Mouse (Mus musculus): ENCODE data around the gene Pnmt. TPM values are rescaled to one million over a fixed set of nuclear protein-coding genes. Genes with fewer than 3 reads are reported as not detected.
A peak's percentile ranks its signal among the peaks of the same experiment; 100 is the strongest.
"Not testable (repeated sequence)": the region's sequence is repeated elsewhere in the genome, so short reads cannot be mapped to it uniquely, and the experiment has no call there.

The Pnmt gene
- polyA plus RNA-seq, 1 experiment from 2014 or later, result 3.5 TPM

- H3K4me3 ChIP-seq (replicated peaks; ENCODE audit: low read depth, low read length); DNase-seq (ENCODE audit: low spot score): not testable (repeated sequence)
Measured at GRCm38 (mm10) chr11:98382405-98382804, 3.8 kb upstream of the Pnmt start.

GRCm38 (mm10) chr11:98383261-98384030 lies 2.8 kb upstream of the Pnmt start, which contains the start of gene Tcap:
Gene Tcap (plus strand): TSS chr11:98383811.
- Histone ChIP-seq H3K27me3 (ENCODE audit: insufficient read depth, low read length) (peaks cover 14% of the 10 kb centered on the region), H3K4me2 (ENCODE audit: low read length) (no peak within 1 kb of the TSS), H3K27ac (peak within 1 kb of the TSS; percentile 31; the same call in 1 of the 2 replicates), H3K4me1 (replicated peaks; ENCODE audit: insufficient read depth, low read length) (0 out of 2 replicates have a peak, but pooled peaks cover 3% of the 10 kb centered on the region), H3K9me3 (replicated peaks; ENCODE audit: low read length) (no peaks in the 10 kb centered on the region), H3K36me3 (ENCODE audit: insufficient read depth, low read length) (peaks cover 14% of the 10 kb centered on the region), H3K9ac (ENCODE audit: low read depth, low read length) (no peak within 1 kb of the TSS), H3K4me3 (replicated peaks; ENCODE audit: low read depth, low read length) (no peak within 1 kb of the TSS)
- DNase-seq (ENCODE audit: low spot score), result peak; percentile 69
- WGBS, result 48% methylated on average over 14 of the region's 14 CpGs
- peak; percentile 13; the same call in 1 of the 2 replicates for TF ChIP-seq CTCF (IDR thresholded peaks at IDR 0.05; ENCODE audit: low read depth)
- no peak for ATAC-seq (replicated peaks; ENCODE audit: low FRiP score, low read depth)

More at GRCm38 (mm10) chr11:98382405-98382804, 3.8 kb upstream of the Pnmt start:
- not testable (repeated sequence) for H3K9ac ChIP-seq (ENCODE audit: low read depth, low read length); H3K27ac ChIP-seq; H3K27me3 ChIP-seq (ENCODE audit: insufficient read depth, low read length); H3K4me1 ChIP-seq (replicated peaks; ENCODE audit: insufficient read depth, low read length); H3K4me2 ChIP-seq (ENCODE audit: low read length); H3K9me3 ChIP-seq (replicated peaks; ENCODE audit: low read length); ATAC-seq (replicated peaks; ENCODE audit: low FRiP score, low read depth)
- peaks cover 24% of the 10 kb centered on the region for H3K36me3 ChIP-seq (ENCODE audit: insufficient read depth, low read length)
- WGBS, result 47% methylated on average over 2 of the region's 2 CpGs
- peak; percentile 30; the same call in 1 of the 2 replicates for TF ChIP-seq CTCF (IDR thresholded peaks at IDR 0.05; ENCODE audit: low read depth)

- WGBS, result 71% methylated on average over 20 of the region's 20 CpGs
- no peak overlapping the region for H3K4me2 ChIP-seq (ENCODE audit: low read length)
- peaks cover 14% of the 10 kb centered on the region for H3K27me3 ChIP-seq (ENCODE audit: insufficient read depth, low read length)
- 0 out of 2 replicates have a peak, but pooled peaks cover 9% of the 10 kb centered on the region for H3K4me1 ChIP-seq (replicated peaks; ENCODE audit: insufficient read depth, low read length)
- peak overlapping the region; percentile 31; the same call in 1 of the 2 replicates for H3K27ac ChIP-seq
- no peaks in the 10 kb centered on the region for H3K9me3 ChIP-seq (replicated peaks; ENCODE audit: low read length)
- H3K36me3 ChIP-seq (ENCODE audit: insufficient read depth, low read length), result peaks cover 6% of the 10 kb centered on the region
- TF ChIP-seq CTCF (IDR thresholded peaks at IDR 0.05; ENCODE audit: low read depth), result no peak
- DNase-seq (ENCODE audit: low spot score) (no peak), ATAC-seq (replicated peaks; ENCODE audit: low FRiP score, low read depth) (no peak)
- no peak overlapping the region for H3K9ac ChIP-seq (ENCODE audit: low read depth, low read length)
- H3K4me3 ChIP-seq (replicated peaks; ENCODE audit: low read depth, low read length), result no peak overlapping the region
Measured at GRCm38 (mm10) chr11:98384216-98384615, 2.0 kb upstream of the Pnmt start.

- no peak for TF ChIP-seq CTCF (IDR thresholded peaks at IDR 0.05; ENCODE audit: low read depth)
- H3K4me1 ChIP-seq (replicated peaks; ENCODE audit: insufficient read depth, low read length), result 0 out of 2 replicates have a peak, but pooled peaks cover 9% of the 10 kb centered on the region
- H3K9me3 ChIP-seq (replicated peaks; ENCODE audit: low read length), result no peaks in the 10 kb centered on the region
- 54% methylated on average over 8 of the region's 8 CpGs for WGBS
- no peak overlapping the region for H3K4me3 ChIP-seq (replicated peaks; ENCODE audit: low read depth, low read length)
- H3K27me3 ChIP-seq (ENCODE audit: insufficient read depth, low read length), result peaks cover 14% of the 10 kb centered on the region
- H3K4me2 ChIP-seq (ENCODE audit: low read length), result no peak overlapping the region
- peak; percentile 68 for DNase-seq (ENCODE audit: low spot score)
- H3K36me3 ChIP-seq (ENCODE audit: insufficient read depth, low read length), result 0 out of 2 replicates have a peak, but pooled peaks cover 5% of the 10 kb centered on the region
- peak overlapping the region; percentile 31; the same call in 1 of the 2 replicates for H3K27ac ChIP-seq
- ATAC-seq (replicated peaks; ENCODE audit: low FRiP score, low read depth), result peak; percentile 21; the same call in 1 of the 2 replicates
- H3K9ac ChIP-seq (ENCODE audit: low read depth, low read length), result no peak overlapping the region
Measured at GRCm38 (mm10) chr11:98384721-98385637, 1.3 kb upstream of the Pnmt start.

- ATAC-seq (replicated peaks; ENCODE audit: low FRiP score, low read depth) (no peak), DNase-seq (ENCODE audit: low spot score) (no peak)
- WGBS, result 19% methylated on average over 24 of the region's 24 CpGs
- no peaks in the 10 kb centered on the region for H3K36me3 ChIP-seq (ENCODE audit: insufficient read depth, low read length)
- no peak overlapping the region for H3K4me3 ChIP-seq (replicated peaks; ENCODE audit: low read depth, low read length)
- H3K4me2 ChIP-seq (ENCODE audit: low read length), result 0 out of 2 replicates have a peak overlapping the region, but pooled peaks have one; percentile 21
- no peak for TF ChIP-seq CTCF (IDR thresholded peaks at IDR 0.05; ENCODE audit: low read depth)
- H3K27me3 ChIP-seq (ENCODE audit: insufficient read depth, low read length), result peaks cover 14% of the 10 kb centered on the region
- H3K9me3 ChIP-seq (replicated peaks; ENCODE audit: low read length), result no peaks in the 10 kb centered on the region
- H3K27ac ChIP-seq, result no peak overlapping the region
- 0 out of 2 replicates have a peak, but pooled peaks cover 9% of the 10 kb centered on the region for H3K4me1 ChIP-seq (replicated peaks; ENCODE audit: insufficient read depth, low read length)
- H3K9ac ChIP-seq (ENCODE audit: low read depth, low read length), result no peak overlapping the region
Measured at GRCm38 (mm10) chr11:98386596-98386995, 346 bp downstream of the Pnmt start.

All from kidney, postnatal 0 days (tissue).